Mouse (Mus musculus) ZHBTc4 (cell line): ENCODE measurements around the gene Ccdc85b.

Experiments
- DNase-seq: peaks from one replicate; pipeline ENCODE4 v3.0.0-alpha.2; 2011; ENCODE audit warnings: low read depth, low spot score

The Ccdc85b gene

DNA sequence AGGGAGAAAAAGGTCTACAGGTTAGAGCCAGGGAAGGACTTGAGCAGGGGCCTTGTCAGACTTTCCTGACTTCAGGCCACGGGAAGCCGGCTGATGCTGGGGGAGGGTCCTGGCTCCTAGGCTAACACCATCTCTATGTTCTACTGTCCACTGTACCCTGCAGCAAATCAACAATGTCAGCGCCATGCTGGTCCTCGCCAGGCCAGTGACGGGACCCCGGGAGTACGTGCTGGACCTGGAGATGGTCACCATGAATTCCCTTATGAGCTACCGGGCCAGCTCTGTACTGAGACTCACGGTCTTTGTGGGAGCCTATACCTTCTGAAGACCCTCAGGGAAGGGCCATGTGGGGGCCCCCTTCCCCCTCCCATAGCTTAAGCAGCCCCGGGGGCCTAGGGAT is 23.7 kb upstream of the Ccdc85b start:
- DNase-seq: no peak

DNA sequence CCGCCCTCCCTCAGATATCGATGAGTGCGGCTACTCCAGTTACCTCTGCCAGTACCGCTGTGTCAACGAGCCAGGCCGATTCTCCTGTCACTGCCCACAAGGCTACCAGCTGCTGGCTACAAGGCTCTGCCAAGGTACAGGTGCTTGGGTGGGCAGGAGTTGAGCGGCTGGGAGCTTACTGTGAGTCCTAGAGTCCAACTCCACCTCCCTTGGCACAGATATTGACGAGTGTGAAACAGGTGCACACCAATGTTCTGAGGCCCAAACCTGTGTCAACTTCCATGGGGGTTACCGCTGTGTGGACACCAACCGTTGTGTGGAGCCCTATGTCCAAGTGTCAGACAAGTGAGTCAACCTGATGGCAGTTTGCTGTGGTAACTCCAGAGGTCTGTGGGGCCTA is 22.3 kb upstream of the Ccdc85b start:
- no peak for DNase-seq

DNA sequence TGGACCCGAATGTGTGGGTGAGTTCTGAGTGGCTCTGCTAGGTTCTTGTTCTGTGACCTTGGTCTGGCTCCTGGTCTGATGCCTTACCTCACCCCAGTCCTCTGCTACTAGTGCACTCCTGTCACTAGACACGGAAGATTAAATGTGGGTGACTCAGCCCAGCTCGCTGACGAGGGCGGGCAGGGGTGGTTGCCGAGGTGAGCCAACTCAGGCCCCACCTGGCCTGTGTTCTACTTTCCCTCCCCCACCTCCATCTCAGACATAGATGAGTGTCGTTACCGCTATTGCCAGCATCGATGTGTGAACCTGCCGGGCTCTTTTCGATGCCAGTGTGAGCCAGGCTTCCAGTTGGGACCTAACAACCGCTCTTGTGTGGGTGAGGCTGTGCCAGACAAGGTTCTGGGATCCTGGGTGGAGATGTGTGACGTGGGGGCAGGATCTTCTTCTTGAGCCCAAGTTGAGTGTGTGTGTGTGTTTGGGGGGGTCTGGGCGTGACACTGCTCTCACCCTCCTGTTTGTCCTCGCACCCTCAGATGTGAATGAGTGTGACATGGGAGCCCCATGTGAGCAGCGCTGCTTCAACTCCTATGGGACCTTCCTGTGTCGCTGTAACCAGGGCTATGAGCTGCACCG is 20.1 kb upstream of the Ccdc85b start:
- no peak for DNase-seq

DNA sequence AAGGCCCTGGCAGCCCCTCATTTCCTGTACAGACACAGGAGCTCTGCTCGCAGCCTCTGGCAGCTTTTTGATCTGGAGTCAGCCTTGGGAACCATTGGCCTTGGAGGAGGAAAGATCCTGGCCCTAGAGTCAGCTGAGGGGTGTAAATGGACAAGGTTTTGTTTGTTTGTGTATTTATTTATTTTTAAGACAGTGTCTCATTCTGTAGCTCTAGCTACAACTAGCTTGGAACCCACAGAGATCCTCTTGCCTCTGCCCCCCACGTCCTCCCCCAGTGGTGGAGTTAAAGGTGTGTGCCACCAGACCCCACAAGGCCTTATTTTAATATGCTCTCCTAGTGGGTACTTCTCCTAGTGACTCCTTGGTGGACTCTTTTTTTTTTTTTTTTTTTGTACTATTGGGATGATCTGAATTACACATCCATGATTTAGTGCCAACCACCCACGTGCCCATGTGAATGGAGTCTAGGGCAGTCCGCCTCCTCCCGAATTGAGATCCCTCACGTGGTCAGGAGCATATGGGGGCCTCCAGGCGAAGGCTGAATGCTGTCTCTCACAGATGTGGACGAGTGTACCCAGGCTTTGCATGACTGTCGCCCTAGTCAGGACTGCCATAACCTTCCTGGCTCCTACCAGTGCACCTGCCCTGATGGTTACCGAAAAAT is 19.4 kb upstream of the Ccdc85b start:
- DNase-seq: no peak

DNA sequence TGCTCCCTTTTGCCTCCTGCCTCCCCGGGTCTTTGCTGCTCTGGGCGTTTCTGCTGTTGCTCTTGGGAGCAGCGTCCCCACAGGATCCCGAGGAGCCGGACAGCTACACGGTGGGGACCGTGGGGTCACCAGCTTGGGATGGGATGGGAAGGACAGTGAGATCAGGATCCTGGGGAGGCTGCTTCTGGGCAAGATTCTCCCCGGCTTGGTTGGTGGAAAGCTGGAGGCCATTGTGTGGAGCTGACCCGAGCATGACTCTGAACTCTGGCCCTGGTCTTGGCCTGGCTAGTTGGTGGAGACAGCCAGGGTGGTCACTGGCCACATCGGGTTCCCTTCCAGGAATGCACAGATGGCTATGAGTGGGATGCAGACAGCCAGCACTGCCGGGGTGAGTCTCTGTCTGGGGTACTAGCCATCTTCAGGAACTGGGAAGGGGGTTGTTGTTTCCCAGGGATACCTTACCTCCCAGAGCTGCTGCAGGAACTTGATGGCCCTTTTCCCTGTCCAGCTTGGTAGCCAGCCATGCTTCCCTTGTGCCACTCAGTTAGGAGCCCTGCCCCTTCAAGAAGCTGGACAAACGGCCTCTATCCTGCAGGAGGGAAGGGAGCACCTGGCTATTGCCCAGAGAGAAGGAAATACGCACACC is 17.5 kb upstream of the Ccdc85b start:
- DNase-seq: no peak

DNA sequence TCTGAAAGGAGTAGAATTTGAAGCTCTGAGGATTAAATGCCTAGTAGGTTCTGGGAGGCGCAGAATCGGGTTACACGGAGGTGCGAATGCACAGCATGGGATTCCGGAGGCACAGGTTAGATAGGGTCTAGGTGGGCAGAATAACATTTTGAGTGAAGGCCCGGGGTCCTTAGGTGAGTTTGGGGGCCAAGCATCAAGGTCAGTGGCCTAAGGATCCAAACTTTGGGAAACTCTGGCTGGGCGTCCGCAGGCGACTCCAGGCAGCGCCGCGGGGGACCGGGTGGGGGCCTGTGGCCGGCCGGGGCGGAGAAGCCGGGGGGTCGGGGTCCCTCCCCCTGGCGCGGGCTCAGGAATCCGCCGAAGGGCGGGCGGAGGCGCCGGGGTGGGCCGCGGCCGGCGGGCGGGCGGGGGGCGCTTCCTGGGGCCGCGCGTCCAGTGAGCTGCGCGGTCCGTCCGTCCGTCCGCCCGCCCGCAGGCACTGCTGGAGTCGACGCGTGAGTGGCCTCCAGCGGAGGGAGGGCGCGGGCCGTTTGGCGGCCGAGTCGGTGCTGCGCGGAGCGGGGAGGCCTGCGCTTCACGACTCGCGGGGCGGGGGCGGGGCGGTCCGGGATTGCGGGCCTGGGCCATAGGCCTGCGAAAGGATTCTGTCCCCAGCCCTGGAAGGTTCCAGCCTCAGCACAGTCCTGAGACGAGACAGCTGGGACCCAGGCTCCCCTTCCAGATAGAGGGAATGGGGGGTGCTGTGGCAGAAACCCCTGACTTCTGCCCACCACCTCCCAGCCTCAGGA is 16.8 kb upstream of the Ccdc85b start:
- DNase-seq: peak; percentile 49

DNA sequence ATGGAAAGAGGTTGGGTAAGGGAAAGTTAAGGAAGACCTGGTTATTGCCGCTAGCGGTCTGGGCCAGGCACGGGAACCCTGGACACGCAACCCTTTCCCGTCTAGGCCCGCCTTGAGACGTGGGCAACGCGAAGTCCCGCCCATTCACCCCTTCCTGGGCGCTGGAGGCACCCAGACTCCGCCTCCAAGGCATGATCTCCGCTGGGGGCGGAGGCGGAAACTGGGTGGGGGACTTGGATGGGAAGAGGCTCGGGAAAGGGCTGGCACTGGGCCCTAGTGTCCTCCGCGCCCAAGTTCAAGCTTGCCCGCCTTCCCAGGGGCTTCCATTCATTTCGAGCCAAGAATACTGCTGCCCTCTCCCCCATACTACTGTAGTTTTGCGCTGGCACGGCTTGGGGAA is 16.0 kb upstream of the Ccdc85b start, which contains the start of gene Efemp2:
TSS of gene Efemp2 (plus strand) at position 235 of the 400 bp plus-strand sequence.
- DNase-seq: peak; percentile 91

DNA sequence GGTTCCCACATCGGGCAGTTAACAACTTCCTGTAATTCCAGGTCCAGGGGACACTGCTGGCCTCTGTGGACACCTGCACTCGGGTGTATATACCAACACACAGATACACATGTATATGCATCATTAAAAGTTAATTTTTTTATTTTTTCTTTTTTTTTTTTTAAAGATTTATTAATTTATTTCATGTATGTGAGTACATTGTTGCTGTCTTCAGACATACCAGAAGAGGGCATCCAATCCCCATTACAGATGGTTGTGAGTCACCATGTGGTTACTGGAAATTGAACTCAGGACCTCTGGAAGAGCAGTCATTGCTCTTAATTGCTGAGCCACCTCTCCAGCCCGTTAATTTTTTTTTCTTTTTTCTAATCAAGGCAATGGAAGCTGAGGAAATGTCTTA is 15.2 kb upstream of the Ccdc85b start:
- DNase-seq: no peak

DNA sequence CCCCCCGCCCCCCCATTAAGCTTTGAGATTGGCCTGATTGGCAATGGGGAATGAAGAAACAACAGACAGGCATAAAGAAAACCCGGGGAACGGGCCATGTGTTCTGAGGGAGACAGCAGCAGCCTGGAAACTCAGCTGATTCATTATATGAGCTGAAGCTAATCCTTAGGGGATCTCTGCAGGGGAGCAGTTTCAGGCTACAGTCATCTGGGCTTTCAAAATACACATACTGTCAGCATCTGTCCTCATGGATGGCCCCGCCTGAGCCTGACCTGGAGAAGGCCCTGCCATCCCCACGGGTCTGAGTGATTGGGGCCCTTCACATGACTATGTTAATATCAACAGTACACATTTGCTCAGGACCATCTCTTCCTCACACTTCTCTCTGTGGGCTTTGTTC is 14.2 kb upstream of the Ccdc85b start:
- no peak for DNase-seq

DNA sequence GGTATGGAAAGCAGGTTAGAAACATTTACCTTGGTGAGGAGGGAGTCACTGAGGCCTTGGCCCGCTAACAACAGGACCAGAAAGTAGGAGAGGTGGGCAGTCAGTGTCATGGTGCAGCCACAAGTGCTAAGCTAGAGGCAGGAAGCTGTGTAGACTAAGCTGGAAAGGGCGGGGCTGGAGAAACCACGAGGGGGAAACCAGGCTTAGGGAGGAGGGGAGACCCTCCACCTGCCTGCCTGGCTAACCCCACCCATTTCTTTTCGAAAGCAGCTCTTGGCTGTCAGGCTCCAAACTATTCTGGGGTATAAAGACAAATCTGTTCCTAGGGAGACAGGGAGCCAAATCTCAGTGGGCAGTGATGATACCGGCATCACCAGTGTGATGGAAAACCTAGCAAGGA is 10.7 kb upstream of the Ccdc85b start, which contains the start of gene Ctsw:
TSS of gene Ctsw (minus strand) at position 134 of the 400 bp plus-strand sequence.
- DNase-seq: peak; percentile 64

DNA sequence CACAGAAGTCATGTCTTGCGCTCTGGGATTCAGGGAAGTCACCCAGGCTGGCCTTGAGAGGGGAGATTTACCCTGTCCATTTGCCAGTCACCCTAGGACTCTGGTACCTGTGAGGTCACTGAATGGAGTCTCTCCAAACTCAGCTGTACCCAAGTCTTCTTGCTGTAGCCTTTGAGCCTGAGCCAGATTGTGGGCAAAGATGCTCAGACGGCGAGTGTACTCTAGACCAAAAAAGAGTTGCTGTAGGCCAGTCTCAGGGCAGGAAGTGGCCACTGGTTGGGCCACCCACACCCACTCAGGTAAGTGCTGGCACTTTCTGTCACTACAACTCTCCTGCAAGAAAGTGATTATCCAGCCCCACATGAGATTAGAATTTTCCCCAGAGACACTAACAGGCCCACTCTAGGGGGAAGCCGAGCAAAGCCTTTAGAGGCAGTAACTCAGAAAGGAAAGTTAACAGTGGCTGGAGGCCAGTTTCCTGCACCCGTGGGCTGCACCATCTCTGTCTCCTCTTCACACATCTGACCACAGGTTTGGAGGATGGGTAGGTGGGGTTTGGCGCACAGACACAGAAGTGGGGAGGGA is 9.3 kb upstream of the Ccdc85b start:
- no peak for DNase-seq

DNA sequence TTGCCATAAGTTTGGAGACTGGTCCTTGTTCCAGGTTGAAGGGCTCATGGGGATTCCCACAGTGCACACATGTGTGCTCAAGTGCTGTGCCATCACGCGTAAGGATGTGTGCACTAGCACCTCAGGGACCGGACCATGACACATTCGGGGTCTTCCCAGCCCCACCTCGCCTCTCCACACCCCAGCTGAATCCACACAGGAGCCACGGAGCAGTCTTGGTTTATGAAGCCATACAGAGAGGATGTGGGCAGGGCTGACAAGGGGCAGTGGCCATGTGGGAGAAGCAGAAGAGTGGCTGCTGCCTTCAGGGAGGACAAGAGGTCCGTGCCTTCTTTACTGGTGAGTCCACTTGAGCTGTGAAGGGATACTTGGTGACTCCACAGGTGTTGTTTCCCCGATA is 7.3 kb upstream of the Ccdc85b start:
- no peak for DNase-seq

DNA sequence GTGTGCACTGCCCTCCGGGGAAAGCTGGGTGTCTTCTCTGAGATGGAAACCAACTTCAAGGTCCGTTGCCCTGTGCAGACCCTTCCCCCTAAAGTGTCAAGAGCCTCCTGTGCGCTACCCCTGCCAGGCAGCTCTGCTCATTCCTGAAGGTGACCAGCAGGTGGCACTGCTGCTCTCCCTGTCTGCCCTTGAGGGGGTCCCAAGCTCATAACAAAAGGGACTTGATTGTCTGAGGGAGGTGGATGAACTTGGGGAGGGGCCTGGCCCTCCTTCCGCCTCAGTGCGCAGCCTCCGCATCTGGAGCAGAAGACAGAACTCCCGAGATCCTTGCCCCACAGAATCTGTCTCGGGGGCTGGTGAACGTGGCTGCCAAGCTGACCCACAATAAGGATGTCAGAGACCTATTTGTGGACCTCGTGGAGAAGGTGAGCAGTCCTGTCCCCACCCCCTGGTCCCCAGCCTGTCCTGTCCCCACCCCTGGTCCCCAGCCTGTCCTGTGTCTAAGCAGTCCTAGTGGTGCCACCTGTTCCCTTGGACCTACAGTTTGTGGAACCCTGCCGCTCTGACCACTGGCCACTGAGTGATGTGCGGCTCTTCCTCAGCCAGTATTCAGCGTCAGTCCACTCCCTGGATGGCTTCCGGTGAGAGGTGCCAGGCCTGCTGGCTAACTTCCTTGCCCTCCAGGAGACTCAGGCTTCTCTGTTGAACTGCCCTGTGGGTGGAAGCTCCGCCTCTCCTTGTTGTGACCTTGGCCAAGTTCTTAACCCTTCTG is 6.3 kb upstream of the Ccdc85b start:
- DNase-seq: peak; percentile 92

DNA sequence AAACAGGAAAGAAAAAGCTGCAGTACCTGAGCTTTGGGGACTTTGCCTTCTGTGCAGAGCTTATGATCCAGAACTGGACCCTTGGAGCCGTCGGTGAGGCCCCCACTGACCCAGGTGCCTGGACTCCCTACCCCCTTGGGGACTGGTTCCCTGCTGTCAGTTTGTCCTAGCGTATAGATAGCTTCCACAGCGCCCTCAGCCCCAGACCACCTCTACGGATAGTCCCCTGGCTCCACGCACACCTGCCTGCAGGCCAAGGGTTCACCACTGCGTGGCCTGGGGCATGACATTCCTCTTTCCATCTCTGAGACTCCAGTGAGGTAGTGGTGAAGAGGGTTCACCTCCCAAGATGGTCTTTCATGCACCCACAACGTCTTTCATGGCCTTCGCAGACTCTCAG is 5.5 kb upstream of the Ccdc85b start:
- DNase-seq: no peak

DNA sequence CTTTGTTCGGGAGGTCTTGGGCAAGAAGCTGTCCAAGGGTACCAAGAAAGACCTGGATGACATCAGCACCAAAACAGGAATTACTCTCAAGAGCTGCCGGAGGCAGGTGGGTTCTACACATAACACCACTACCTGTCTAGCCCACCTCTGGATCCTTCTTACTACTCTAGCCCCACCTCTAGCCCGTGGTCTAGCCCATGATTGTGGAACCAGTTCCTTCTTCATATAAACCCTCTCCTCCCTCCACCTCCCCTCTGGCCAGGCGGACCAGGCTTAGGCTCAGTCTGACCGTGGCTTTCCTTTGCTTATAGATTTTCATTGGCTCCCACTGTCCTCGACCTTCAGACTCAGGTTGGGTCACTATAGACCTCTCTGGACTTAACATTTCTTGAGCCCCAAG is 3.7 kb upstream of the Ccdc85b start:
- no peak for DNase-seq

DNA sequence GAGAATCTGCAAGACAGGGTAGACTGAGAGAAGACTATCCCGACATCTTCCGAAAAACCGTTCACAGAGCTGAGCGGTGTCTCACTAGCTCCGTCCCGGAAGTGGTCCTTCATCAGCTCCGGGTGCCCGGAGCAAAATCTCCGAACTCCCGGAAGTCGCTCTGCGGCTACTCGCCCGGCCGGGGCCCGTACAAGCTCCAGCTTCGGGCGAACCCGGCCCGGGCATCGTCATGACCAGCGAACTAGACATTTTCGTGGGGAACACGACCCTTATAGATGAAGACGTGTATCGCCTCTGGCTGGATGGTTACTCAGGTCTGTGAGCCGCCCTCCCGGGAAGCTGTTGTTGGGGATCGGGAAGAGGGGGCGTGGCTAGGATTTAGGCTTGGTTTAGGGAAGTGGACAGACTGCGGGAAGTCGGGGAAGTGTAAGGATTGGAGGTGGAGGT is 2.8 kb upstream of the Ccdc85b start, which contains the start of gene Fibp:
TSS of gene Fibp (plus strand) at position 151 of the 447 bp plus-strand sequence.
- peak; percentile 92 for DNase-seq

DNA sequence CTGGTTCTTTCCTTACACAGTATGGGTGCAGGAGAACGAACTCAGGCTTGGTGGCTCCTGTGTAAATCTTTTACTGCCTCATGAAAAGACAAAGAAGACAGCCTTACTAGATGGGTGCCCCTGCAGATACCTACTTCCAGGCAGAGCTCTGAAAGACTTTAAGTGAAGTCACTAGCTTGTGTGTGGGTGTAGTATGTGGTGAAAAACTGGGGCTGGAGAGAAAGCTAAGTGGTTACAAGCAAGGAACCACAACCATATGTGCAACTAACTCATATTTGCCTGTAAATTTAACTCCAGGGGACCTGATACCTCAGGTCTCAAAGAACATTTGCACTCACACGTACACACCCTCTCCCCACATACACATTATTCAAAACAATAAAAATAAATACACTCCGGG is 2.2 kb upstream of the Ccdc85b start:
- no peak for DNase-seq

DNA sequence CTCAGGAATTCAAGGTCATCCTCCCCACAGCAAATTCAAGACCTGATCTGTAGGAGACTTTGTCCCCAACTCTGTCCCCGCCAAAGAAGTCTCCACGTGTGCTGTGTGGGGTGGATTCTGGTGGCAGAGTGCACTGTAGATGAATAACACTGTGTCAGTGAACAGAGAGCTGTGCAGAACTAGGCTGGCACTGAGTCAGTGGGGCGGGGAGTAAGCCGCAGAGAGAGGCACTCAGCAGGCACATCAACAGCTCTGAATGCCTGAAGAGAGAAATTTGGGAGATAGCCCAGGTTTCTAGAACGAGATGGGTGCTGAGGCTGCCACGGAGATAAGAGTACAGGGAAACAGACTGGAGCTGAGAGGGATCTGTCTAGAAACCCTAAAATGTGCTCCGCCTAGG is 1.3 kb upstream of the Ccdc85b start:
- no peak for DNase-seq

DNA sequence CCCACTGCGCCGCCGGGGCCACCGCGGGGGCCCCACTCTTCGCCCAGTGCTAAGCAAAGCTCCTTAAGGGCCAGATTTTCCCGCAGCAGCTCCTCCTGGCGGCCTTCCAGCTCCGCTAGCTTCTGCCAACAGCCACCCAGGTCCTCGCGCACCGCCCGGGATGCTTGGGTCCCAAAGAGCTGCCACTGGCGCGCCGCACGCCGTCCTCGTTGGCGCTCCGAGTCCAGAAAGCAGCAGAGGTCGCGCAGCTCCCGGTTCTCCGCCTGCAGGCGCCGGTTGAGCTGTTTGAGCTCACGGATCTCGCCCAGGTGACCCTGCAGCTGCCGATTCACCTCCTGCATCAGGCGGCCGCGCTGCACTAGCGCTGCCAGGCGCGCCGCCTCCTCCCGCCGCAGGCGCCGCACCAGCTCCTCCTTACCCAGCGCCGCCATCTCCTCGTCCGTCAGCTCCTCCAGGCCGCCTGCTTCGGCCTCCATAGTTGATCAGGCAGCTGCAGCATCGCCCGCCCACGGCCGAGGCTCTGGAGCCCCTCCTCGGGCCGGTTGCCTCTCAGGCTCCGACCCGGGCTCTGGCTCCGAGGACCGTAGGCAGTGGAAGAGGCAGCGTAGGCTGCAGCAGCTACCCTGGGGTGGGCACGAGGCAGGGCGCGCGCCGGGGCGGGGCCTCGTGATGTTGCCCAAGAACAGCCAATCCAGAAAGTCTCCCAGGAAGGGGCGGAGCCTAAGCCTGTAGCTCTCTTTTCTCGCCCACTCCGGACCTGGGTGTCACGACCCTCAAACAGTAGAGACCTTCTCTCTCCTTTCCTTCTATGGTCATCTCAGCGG is 560 bp downstream of the Ccdc85b start:
- peak; percentile 92 for DNase-seq
